Mouse (Mus musculus): ENCODE results near the gene Paxx.
A peak's percentile ranks its signal among the peaks of the same experiment; 100 is the strongest.

The Paxx gene

GRCm38 (mm10) chr2:25460551-25461309 lies at the start of gene Paxx:
TSS of gene Paxx (minus strand) at chr2:25461094.
- DNase-seq (ENCODE audit: low spot score) = peak; percentile 82

DNA sequence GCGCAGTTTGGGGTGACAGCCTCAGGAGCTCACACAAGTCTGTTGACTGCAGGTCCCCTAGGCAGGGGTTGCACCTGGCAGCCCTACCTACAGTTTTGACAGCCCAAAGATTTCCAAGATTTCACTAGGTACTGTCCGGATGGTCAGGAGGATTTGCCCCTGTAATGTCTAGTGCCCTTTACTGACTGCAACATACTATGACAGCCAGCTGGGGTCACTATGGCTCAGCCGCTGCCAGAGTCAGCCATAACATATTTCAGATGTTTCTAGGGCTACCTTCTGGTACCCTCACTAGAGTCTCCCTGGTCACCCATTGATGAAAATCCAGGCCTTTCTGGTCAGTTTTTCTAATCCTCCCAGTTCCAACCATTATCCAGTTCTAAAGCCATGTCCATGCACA lies 49.0 kb upstream of the Paxx start:
- DNase-seq (ENCODE audit: low spot score) = no peak

DNA sequence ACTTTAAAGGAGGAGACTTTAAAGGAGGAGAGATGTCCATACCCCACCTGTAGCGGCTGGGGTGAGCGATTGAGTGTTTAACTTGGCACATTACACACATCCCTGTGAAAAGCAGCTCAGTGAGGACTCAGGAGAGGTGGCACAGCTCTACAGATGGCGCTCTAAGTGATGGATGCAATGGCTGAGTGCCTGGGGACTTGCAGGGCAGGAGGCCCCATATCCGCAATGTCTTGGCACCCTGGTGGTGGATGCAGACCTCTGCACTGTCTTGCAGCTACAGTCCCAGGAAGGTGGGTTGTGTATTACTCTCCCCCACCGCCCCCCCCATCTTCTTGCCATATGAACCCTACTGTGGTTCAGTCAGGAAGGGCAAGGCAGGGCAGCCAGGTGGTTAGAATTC lies 46.1 kb upstream of the Paxx start:
- no peak for DNase-seq (ENCODE audit: low spot score)

DNA sequence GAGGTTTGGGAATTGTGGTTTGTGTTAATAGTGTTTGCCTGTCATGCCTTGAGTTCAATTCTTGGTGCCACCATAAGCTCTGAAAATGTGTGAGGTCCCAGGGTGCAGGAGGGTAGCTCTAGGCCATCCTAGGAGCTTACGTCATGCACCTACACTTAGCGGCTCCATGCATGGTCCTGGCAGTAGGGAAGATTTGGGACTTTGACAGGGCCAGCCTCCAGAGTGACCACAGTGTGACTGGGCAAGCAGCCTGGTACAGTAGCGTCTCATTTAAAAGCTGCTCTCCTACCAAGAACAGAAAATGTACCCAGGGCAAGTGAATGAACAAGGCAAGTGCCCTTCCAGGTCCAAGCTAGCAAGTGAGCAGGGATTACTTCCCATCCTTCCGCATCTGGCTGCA lies 45.0 kb upstream of the Paxx start:
- DNase-seq (ENCODE audit: low spot score) = no peak

DNA sequence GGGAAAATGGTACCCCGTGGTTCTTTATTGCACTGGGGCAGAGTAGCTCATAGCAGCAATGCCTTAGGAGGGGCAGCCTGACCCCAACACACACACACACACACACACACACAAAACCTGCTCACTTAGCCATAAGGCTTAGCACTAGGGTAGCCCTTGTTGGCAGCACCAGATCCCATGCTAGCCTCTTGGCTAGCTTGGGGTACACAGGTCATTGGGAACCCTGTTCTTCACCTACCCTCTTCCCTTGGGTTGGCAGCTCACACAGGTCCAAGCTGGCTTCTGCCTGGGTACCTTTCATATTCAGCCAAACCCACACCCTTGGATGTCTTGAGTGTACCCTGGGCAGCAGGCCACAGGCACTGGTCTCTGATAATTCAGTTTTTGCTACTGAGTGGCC lies 44.1 kb upstream of the Paxx start:
- DNase-seq (ENCODE audit: low spot score) = no peak

DNA sequence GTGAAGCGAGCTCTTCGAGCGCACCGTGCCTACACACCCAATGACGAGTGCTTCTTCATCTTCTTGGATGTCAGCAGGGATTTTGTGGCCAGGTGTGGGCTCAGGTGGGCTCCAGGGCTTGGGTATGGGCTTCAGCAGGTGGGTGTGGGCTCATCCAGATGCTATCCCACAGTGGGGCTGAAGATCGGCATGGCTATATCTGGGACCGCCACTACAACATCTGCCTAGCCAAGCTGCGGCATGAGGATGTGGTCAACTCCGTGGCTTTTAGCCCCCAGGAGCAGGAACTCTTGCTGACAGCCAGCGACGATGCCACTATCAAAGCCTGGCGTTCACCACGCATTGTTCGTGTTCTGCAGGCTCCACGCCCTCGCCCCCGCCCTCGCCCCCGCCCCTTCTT lies 43.6 kb upstream of the Paxx start:
- DNase-seq (ENCODE audit: low spot score) = no peak

DNA sequence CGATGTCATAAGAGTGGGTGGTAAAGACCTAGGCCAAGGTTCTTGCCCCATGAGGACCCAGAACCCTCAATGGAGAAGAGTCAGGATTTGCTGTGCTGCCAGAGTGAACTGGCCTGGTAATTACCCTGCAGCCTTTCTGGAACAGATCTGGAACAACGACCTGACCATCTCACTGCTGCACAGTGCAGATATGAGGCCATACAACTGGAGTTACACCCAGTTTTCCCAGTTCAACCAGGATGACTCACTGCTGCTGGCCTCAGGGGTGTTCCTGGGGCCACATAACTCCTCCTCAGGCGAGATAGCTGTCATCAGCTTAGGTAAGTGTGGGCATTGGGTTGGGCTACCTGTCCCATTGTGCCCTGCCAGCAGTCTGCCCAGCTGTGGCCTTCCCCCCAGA lies 41.8 kb upstream of the Paxx start:
- DNase-seq (ENCODE audit: low spot score) = no peak

- no peak for DNase-seq (ENCODE audit: low spot score)
Measured at GRCm38 (mm10) chr2:25501593-25502486, 40.9 kb upstream of the Paxx start, which contains the start of gene C8g. TSS of gene C8g (minus strand) at chr2:25501719.

DNA sequence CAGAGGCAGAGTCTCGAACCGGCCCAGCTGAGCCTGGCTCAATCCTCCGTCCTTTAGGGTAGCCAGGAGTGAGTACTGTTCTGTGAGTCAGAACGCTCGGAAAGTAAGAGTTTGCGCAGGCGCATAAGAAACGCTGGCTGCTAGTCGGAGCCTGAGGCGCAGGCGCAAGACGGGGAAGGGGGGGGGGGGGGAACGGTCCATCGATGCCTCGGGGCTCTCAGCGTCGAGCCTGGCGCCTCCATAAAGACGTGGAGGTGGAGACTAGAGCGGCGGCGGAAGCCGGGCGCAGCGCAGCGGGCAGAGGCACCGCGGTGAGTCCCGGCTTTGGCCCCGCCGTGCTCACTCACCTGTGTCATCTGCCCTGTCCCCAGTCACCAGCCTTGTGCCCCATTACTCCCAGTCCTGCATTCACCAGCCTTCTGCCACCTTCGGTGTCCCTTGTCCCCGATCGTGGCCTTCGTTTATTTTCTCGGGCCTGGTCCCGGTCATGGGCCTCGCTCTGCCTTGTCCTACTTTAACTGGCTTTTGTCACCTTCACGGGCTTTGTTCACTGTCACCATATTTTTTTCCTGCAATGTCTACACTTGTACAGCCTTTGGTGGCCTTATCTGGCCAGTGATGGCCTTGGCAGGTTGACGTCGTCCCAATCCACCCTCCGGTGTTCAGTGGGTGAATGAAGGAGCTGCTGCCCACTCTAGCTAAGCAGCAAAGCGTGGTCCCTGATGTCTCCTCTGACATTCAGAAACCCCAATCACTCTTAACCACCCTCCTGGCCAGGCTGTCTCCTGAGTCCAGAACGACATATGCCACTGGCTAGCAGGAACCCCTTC lies 39.9 kb upstream of the Paxx start, which contains the start of gene Fbxw5:
Gene Fbxw5 (plus strand): TSS at position 175 of the 830 bp plus-strand sequence.
- peak; percentile 53 for DNase-seq (ENCODE audit: low spot score)

- DNase-seq (ENCODE audit: low spot score) = no peak
Measured at GRCm38 (mm10) chr2:25500071-25500575, 39.2 kb upstream of the Paxx start.

- DNase-seq (ENCODE audit: low spot score) = no peak
Measured at GRCm38 (mm10) chr2:25498622-25499478, 38.0 kb upstream of the Paxx start.

GRCm38 (mm10) chr2:25497846-25498575 lies 37.1 kb upstream of the Paxx start:
- DNase-seq (ENCODE audit: low spot score) = no peak

DNA sequence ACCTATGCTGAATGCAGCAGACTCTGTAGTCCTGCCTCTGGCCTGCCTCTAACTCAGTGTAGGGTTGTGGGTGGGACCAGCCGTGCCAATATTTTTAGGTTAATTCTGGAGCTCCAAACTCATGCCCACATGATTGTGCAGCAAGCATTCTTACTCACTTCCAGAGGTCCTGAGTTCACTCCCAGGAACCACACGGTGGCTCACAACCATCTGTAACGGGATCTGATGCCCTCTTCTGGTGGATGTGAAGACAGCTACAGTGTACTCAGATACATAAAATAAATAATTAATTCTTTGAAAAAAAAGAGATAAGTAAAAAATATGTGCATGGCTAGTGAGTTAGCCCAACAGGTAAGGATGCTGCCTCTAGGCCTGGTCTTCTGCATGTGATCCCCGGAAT lies 35.6 kb upstream of the Paxx start:
- no peak for DNase-seq (ENCODE audit: low spot score)

DNA sequence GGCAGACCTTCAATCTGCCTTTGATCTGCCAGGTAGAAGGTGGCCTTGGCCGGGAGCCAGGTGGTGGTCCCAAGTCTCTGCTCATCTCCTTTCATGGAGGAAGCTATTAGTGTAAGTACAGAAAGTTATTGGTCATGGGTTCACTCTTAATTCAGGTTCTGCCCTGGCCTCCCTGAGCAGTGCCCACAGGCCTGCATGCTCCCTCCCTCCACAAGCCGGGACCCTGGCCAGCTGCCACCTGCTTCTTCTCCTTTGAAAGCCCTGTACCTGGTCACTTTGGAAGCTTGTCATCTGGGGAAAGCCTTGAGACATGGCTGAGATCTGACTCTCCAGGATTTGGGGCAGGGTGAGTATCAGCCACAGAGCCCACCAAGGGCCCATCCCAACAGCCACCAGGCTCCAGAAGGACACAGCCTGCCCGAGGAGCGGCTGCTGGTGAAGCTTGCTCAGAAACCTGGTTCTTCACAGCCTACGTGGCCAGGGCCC lies 32.6 kb upstream of the Paxx start, which contains the start of gene Lcn12:
Gene Lcn12 (minus strand): TSS at position 436 of the 486 bp plus-strand sequence.
- no peak for DNase-seq (ENCODE audit: low spot score)

DNA sequence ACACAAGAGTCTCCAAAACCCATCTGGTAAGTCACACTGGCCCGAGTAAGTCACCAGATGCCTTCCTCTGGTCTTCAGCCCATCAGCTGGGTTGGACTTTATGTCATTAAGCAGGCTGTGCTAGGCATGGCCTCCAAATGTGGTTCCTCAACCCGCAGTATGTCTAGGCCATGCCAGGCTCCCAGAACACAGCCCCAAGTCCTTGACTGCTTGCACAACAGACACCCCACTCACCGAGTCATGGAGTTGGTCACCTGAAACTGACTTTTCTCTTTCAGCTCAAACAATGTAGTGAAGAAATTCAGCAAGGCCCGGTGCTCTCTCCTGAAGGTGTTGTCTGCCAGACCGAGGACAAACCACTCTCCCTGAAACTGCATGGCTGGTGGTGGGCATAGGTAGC lies 32.1 kb upstream of the Paxx start:
- DNase-seq (ENCODE audit: low spot score) = no peak

- DNase-seq (ENCODE audit: low spot score) = no peak
Measured at GRCm38 (mm10) chr2:25488671-25489068, 27.8 kb upstream of the Paxx start.

DNA sequence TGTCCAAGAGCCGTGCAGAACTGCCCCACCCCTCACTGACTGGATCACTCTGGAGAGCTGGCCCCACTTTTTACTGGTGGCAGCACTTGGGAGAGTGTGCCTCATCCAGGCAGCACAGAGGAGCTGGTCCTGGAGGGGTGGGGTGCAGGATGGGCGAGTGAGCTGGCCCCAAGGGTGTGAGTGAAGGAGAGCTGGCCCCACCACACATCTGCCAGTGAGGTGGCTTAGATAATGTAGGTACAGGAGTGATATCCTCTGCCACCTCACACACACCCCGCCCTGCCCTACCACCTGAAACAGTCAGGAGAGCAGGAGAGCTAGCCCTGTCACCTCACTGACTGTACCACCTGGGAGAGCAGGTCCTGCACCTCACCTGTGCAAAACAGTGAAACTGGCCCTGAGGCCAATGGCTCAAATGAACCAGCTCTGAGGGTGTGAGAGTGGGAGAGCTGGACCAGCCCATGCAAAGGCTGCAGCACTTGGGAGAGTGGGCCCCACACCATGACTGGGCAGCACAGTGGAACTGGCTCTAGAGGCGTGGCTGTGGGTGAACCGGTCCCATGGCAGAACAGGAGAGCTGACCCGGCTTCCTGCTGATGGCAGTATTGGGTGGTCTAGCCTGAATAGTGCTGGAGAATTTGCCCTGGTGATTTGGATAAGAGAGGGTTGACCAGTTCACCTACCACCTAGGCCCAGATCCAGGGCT lies 27.2 kb upstream of the Paxx start:
- DNase-seq (ENCODE audit: low spot score) = no peak

DNA sequence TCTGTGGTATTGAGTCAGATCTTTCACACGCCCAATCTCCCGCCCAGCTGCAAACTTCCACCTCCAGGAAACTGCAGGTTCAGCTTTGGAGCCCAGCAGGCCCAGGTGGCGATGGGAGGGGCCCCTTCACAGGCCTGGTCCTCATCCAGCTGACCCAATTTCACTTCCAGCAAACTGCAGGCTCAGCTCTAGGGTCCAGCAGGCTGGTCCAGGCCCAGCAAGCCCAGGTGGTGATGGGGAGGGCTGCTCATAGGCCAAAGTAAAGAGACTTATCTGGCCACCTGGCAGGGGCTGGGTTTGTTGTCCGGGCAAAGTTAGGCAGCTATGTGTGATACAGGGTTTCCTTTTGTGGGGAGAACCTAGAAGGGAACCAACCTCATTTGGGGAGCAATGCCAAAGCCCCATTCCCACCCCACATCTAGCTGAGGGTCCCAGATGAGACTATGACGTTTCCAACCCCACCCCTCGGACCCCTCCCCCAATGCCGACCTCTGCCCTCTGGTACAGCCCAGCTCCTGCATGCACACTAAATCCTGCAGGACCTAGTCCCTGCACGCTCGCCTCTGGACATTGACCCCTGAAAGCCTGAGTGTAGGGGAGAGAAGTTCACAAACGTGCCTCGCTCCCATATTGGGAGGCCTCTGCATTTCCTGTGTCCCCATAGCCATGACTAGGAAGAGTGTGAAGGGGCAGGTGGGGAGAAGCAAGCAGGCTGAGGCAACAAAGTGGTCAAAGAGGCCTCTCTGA lies 24.2 kb upstream of the Paxx start:
- no peak for DNase-seq (ENCODE audit: low spot score)

DNA sequence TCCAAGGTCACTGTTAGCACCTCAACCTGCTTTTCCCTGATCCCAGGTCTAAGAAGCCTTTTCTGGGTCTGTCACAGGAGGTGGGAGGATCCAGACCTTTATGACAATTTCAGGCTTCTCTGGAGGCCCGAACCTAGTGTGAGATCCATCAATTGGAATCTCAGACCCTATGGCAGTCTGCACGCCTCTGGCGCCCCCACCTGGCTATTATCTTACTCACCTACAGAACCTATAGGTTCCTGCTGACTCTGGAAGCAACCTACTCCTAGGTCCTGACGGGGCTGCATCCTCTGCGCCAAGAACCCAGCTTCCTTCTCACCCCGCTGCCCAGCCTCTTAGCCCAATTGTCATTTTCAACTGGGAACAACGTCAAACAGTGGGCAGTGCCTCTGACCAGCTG lies 22.1 kb upstream of the Paxx start:
- peak; percentile 50 for DNase-seq (ENCODE audit: low spot score)

All from spleen, adult 12 weeks (tissue).